Mouse (Mus musculus) cerebellum, adult 8-10 months (tissue): ENCODE results near the gene Zc2hc1c.
A peak's percentile ranks its signal among the peaks of the same experiment; 100 is the strongest.

Experiments
- DNase-seq: peaks from one replicate; pipeline ENCODE4 v3.0.0; 2022

Zc2hc1c gene

DNA sequence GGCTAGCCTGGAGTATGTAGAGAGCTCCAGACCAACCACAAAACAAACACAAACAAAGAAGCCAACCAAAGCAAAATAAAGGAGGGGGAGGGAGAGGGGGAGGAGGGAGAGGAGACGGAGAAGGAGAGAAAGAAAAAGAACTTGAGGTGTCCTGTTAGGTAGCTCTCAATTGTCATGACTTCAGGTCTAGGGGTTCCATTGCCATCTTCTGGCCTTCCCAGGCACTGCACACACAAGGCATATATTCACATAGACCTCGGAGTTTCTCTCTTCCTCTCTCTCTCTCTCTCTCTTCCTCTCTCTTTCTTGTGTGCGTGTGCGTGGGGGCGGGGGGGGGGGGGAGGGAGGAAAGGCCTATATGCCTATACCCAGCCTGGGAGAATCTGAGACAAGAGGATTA lies 1.4 kb upstream of the Zc2hc1c start:
- no peak for DNase-seq

DNA sequence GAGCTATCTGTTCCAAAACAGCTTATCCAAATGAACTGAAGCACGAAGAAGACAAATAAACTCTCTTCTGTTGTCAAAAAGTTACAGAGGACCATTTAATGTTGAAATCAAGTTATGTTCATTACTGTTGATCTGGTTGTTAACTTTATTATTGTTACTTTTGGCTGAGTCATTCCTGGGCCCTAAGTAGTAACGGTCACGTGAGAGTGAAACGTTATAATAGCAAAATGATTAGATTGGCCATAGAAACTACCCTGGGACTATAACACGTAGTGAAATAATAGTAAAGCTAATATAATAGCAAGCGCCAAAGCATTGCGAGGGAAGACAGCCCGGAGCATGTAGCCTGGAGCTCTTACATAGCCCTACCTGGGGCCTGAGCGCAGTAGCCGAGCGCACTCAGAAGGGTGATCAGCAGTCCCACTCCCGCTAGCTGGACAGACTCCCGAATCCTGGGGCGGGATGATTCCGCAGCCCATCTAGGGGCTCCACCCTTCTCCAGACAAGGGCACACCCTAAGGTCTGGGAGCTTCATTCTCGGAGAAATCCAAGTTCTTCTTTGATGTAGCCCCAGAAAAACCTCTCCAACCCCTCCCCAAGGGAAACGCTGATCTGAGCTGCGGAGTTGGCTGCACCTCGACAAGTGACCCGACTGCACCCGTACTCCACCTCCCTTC lies 444 bp upstream of the Zc2hc1c start, which contains the start of gene Acyp1:
Gene Acyp1, minus strand, starts transcription at position 630 of the 677 bp plus-strand sequence.
- DNase-seq = no peak

DNA sequence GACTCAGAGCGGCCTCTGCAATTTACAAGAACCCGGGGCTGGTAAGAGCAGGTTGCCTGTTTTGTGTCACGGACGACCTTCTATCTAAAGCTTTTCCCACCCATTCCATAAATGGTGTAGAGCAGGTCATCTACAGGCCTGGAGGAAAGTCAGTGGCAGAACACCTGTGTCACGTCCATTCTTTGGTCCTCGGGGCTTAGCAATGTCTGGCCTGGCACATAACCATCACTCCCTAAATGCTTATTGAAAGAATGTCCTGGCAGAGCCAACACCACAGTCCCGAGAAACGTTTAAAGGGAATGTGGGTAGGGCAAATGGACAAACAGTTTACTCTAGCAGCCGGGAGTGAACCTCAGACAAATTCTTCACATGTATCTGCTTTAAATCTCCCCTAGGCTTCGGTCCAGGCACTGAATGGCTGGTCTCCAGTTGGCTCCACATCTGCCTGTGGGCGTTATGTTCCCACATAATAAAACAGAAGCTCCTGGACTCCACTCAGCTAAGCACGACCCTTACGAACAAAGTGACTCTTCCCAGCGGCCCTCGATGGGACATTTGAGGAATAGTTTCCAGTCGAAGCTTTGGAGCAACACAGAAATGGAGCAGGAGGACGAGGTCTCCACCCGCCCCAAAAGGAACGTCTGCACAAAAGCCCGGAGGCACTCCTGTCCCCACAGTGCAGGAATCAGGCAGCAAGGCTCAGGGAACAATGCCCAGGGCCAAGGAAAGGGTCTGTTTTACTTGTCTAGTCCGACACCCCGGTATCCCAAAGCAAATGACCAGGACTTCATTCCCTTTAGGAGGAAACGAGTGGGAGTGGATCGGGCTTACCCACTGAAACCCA lies 988 bp downstream of the Zc2hc1c start:
- DNase-seq = no peak

DNA sequence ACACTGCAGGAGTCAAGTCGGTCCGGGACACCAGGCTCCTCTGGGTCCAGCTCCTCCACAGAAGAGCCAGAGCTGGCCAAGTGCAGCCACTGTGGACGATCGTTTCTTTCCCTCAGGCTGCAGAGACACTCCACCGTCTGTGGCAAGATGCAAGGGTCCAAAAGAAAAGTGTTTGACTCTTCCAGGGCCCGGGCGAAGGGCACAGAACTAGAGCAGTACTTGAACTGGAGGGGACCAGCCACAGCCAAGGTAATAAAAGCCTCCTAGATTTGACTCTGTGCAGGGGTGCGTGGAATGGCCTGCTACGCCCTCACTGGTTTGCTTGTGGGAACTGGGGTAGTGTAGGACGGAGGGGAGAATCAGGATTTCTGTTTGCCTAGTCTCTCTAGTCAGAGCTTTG lies 2.2 kb downstream of the Zc2hc1c start:
- DNase-seq = no peak

DNA sequence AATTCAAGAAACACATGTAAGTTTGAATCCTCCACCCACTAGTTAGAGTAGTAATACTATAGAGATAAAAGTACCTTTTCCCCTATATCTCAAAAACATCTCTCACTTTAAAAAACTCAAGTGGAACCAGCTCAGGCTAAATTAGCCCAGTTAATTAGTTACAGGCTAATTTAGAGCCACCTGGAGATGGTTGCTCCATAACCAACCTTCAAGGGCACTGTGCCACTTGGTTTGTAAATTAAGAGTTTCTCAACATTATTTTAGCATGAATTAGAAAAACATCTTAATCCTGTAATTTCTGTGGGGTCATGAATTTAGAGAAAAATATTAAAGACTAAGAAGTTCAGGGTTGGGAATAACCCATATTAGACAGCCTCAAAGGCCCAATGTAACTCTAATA lies 3.1 kb downstream of the Zc2hc1c start:
- no peak for DNase-seq

DNA sequence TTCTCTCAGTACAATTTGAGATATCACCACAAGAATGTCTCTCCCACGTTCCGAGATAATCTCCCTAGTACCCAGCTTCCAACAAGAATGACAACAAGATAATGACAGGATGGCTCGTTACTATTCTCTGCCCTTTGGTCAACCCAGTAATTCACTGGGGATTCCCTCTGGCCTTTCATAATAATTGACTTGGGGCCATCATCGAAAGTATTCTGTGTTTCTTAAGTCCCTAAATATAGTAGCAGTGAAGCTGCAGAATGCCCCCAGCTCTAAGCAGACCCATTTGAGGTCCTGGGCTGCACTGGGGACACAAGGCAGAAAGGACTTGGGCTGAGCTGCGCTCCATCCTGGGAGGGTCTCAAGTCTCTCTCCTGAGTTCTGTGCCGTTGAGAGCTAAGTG lies 3.9 kb downstream of the Zc2hc1c start:
- no peak for DNase-seq

DNA sequence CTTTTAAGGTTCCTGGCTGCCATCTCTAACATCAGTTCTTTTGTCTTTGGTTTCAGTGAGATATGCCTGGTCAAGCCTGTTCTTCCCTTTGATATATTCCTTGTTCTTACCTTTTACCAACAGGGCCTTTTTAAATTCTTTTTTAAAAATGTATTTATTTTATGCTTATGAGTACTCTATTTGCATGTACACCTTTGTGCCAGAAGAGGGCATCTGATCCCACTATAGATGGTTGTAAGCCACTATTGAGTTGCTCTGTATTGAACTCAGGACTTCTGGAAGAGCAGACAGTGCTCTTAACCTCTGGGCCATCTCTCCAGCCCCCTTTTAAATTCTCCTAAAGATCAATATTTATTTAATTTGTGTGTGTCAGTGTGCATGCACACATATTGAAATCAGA lies 4.5 kb downstream of the Zc2hc1c start:
- DNase-seq = no peak

DNA sequence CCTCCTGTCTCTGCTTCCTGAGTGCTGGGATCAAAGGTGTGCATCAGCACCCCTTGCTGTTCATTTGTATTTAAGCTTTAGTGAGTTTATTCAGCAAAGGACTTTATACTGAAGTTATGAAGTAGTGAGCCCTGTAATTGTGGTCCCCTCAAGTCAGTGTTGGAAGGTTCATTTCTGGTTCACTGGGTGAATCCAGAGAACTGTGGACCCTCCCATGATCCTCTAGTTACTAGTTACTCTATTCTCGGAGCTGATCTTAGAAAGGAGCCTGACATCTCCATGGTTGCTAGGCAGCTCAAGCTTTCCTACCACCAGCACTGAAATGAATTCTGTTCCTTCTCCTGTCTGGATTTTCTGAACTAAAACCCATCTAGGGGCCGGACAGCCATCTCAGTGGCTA lies 7.1 kb downstream of the Zc2hc1c start:
- no peak for DNase-seq

DNA sequence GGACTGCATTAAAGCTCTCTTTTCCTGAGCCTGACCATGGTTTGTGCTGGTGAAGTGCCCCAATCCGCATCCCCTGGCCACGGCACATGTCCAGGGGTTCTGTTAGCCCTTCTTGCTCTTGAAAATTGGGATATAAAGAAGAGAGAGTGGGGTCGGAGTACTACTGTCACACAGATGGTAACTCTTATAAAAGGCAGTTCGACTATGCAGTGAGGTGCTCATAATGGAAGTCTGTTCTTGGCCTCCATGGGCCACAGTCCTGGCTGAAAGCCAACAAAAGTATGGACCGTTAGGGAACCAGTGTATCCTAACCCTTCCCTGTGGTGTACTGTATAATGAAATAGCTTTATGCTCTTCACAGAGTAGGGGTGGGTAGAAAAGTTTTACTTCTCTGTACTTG lies 8.5 kb downstream of the Zc2hc1c start:
- DNase-seq = no peak

DNA sequence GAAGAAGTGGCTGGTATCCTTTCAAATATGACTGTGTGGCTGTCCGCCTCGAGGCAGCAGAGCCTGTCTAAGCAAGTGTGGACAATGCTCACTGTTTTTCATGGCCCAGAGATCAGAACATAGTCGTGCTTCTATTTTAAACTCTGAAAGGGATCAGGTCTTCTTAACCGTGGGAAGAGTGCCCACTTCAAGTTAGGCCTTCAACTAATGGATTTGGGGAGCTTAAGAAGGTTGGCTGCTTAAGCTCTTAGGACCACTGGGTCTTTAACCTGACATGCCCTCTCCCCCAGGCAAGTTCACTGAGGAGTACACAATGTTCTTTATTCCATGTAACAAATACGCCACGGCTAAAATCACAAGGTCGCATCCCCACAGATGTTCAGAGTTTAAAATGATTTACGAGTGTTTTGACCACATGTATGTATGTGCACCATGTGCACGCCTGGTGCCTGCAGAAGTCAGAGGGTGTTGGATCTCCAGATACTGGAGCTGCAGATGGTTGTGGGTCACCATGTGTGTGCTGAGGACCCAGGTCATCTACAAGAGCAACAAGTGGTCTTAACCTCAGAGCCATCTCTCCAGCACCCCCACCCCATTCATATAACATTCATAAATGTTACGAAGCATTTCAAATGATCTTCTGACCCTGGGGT lies 9.1 kb downstream of the Zc2hc1c start:
- no peak for DNase-seq

DNA sequence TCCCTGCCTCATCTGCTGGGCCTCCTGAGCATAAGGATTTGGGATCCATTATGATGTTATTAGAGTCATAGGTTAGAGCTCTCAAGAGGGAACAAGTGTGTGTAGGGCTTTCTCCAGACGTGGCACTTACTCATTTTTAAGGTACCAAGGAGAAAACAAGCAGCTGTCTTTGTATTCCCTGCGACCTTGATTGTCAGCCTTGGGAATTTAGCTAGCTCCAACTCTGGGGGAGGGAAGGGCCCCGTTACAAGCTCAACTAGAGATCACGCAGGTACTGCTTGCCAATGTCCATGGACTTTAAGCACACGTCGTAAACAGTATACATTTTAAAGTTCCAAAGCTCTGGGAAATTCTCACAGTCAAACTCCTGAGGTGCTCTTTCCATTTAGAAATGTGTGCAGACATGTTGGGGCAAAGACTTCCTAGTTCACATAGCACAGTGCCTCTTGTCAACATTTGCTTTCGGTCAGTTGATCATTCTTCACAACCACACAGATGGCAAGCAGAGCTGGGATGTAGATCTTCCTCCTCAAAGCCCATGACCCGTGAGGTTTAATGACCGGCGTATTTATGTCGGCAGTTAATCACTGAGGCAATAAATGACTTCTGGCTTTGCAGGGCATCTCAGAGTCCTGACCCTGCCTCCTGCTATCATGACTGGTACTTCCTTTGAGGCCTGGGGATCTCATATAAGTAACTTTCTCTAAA lies 9.9 kb downstream of the Zc2hc1c start:
- no peak for DNase-seq

DNA sequence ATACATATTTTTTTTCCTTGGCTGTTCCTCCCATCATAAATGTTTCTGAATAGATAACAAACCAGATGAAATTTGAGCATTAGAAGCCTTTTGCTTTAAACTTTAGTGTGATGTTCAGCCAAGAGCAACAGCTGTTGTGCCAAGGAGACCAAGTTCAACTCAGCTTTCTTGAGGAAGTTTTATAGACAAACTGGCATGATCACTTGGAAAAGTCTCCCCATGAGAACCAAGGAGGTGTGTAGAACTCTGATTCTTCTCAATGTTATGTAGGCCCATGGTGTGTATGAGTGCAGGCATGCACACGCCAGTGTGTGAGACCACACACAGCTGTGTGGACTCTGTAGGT lies 10.4 kb downstream of the Zc2hc1c start:
- DNase-seq = no peak

DNA sequence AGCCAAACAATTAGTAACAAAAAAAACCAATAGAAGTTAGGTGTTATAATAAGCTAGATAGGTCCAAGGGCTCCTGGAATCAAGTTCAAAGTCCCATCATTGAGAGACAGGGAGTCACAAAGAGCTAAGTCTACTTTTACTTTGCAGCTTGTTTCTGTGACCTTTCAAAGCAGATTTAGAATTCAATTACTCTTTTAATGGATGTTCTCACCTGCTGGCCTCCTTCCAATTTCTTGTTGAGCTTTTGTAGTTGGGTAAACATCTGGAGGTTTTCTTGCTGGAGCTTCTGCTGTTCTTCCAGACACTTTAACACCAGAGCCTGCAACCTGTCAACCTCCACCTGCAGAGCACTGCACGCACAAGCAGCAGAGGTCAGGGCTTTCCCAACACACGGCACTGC lies 14.9 kb downstream of the Zc2hc1c start:
- no peak for DNase-seq

DNA sequence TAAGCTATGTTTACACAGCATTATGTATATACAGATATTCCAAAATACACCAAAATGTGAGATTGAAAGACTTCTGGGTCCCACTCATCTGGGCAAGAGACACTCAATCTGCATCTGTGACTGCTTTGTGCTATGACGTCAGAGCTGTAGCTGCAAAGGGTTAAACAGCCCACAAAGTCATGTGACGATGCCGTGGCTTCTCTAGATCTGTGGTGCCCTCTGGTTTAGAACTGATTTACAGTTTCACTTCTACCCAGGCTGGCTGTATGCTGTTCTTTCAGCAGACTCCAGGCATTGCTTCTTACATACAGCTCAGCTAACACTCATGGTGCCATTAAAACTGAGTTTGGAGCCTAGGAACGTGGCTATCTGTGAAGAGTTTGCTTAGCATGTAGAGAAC lies 16.3 kb downstream of the Zc2hc1c start:
- no peak for DNase-seq

DNA sequence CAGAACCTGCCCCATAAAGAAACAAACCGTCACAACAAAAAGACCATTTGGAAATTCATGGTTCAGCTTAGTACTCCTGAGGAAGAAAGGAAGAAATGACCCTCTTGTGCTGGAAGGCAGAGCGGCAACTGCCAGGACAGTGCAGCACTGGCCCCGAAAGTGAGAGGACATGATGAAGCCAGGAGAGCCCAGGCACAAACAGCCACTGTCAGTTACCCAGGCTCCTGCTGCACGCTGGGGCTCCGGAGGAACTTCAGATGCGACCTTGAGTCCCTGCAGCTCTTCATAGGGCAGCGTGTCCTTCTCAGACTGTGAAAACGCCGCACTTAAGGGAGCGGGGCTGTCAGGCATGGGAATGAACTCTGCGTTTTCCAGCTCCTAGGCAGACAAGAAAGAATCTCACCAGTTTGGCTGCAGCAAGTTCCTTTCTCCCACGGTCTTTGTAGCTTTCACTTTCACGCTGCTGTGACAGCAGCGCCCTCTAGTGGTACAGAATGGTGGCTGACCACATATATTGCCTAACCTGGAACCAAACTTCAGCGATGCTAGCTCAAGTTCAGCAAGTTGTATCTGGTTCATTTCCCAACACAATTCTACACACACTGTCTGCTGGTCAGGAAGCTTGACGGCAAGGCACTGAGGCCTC lies 17.0 kb downstream of the Zc2hc1c start:
- peak; percentile 81 for DNase-seq

DNA sequence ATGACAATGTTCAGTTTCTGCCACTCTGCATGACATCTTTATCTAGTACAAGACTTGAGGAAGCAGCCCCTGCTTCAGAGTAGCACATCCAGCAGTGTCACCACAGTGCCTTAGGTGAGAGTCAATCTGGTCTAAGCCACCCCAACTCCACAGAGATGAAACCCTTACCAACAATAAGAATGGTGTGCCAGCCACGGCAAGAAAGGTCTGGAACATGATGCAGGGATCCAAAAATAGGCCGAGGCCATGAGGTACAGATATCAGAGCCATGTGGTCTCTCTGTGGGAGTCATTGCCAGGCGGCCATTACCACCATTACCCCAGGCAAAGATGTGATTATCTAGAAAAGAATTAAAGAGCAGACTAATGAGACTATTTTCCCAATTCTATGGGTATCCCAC lies 20.3 kb downstream of the Zc2hc1c start:
- peak; percentile 41 for DNase-seq

DNA sequence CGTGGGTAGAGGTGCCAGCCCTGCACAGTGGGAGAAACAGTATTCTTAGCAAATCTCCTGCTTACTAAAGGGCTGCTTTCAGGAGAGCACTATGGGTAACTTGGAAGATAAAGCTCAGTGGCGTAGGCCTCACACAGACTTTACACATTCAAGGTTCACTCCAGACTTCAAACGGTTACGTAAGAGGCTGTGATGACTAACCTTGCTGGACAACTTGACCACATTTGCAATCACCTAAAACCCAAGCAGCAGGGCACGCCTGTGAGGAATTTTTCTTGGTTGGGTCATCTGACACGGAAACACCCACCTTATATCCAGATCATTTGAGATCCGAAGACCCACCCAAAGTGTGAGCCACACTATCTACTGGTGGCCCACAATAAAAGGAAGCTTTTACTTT lies 41.8 kb downstream of the Zc2hc1c start:
- DNase-seq = no peak

DNA sequence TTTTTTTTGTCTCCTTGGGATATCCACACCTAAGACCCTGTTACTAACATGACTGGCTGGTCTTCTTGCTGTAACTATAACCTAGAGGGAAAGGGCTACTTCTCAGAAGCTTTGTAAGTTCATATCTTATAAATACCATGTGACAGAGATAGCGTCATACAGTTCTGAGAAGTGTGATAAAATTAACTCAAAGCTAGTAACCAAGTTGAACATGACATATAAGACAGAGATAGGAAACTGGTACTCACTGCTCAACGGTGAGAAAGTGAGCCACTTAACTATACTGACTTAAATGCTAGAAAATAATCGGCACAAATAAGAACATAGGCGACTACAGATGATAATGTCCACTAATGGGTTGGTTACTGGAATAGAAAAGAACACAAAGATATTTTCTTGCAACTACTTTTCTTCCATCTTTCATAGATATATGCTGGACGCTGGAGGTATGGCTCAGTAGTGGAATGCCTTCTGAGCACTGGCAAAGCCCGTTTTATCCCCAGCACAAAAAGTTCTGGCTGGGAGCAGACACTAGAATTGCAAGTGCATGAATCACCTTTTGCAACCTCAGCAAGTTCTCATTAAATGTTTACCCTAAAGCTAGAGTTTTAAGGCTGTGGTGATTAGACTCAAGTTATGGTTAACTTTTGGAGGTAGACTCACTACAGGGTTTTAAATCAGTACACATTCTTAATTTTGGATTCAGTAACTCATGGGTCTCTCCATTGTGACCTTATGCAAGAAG lies 49.3 kb downstream of the Zc2hc1c start:
- no peak for DNase-seq

DNA sequence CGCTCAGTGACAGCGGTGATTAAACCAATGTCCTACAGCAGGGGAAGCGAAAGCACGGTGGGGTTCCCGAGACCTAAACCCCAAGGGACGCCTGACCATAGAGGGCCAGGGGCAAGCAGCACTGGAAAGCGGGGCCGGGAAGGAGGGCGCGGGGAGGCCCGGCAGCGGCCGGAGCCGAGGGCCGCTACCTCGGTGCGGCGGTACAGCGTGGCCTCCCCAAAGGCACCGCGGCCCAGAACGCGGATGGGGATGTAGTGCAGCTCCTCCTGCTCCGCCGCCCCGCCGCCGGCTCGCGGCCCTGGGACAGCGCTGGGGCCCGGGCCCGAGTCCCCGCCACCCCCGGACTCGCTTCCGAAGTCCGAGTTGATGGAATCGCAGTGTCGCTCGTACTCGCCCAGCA lies 50.4 kb downstream of the Zc2hc1c start:
- DNase-seq = no peak

DNA sequence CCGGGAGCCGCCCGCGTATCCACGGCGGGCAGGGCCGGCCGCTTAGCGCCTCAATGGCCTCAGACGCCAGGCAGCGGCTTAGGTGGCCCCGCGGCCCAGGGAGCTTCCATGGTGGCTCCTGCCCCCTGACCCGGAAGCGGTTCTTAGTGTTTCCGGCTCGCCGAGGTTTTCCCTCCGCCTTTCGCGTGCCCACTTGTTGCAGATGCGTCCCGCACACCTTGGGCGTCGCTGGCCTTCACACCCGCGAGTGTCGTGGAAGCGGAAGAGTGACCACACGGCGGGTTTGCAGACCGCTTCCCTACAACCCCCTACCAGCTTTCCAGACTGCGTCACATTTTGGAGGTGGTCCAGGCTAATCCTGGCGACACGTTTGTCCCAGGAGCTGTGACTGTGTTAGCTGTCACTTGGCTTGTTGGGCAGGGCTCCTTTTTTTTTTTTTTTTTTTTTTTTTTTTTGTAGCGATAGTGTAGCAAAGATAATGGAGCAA lies 50.9 kb downstream of the Zc2hc1c start, which contains the start of gene Nek9:
Gene Nek9, minus strand, starts transcription at position 120 of the 487 bp plus-strand sequence.
- peak; percentile 94 for DNase-seq

DNA sequence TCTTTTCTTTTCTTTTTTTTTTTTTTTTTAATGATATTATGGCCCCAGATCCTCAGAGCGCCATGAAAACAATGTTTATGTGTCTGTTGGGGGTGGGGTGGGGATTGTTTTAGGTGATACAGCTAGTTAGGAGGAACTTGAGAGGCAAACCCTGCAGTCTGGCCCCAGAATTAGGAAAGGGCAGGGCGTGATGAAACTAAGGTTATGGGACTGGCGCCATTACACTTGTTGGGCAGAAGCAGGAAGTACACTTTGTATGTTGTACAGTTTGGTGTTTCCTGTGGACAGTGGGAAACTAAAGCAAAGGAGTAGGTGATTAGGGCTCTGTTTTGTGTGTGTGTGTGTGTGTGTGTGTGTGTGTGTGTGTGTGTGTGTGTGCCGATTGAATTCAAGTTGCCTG lies 51.6 kb downstream of the Zc2hc1c start:
- DNase-seq = no peak

DNA sequence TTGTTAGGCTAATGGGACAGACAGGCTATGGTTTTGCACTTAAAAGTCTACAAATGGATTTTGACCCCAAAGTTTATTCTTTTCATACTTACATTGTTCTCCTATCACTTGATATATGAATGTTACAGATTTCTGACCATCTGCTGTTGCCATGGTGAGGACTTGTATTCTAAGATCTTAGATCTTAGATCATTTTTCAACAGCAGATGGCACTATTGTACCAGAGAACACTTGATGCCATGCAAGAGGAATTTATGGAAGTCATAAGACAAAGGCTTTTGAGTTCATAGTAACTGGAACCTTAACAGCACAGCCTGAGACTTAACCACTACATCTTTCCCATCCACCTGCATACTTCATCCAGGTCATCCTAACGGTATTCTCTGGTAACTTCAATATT lies 52.7 kb downstream of the Zc2hc1c start:
- peak; percentile 41 for DNase-seq
